Mouse (Mus musculus): ENCODE measurements around the gene Gpr146. TPM values are rescaled to one million over a fixed set of nuclear protein-coding genes. Genes with fewer than 3 reads are reported as not detected.

The Gpr146 gene
- polyA plus RNA-seq, 1 experiment from 2014 or later = 13.4 TPM

- no peak overlapping the region for H3K9ac ChIP-seq (ENCODE audit: low read depth, low read length)
- H3K4me3 ChIP-seq (ENCODE audit: low read depth, low read length) = no peak overlapping the region
- peaks cover 40% of the 10 kb centered on the region for H3K36me3 ChIP-seq (ENCODE audit: control insufficient read depth, insufficient read depth, low read length)
- no peak overlapping the region for H3K4me2 ChIP-seq
- ATAC-seq (replicated peaks; ENCODE audit: low FRiP score) (no peak), DNase-seq (ENCODE audit: low spot score) (no peak)
- H3K27me3 ChIP-seq (replicated peaks; ENCODE audit: control insufficient read depth, insufficient read depth, low read length) = no peaks in the 10 kb centered on the region
- no peaks in the 10 kb centered on the region for H3K9me3 ChIP-seq (ENCODE audit: control insufficient read depth, low read length)
- H3K27ac ChIP-seq (ENCODE audit: low read depth, low read length) = no peak overlapping the region
- no peaks in the 10 kb centered on the region for H3K4me1 ChIP-seq (replicated peaks; ENCODE audit: control insufficient read depth, insufficient read depth, low read length)
- 72% methylated on average over 3 of the region's 3 CpGs for WGBS
Observed at GRCm38 (mm10) chr5:139338403-139338802, 39.1 kb upstream of the Gpr146 start.

GRCm38 (mm10) chr5:139338891-139339290 lies 38.6 kb upstream of the Gpr146 start:
- no peak overlapping the region for H3K4me2 ChIP-seq
- H3K9ac ChIP-seq (ENCODE audit: low read depth, low read length) = no peak overlapping the region
- DNase-seq (ENCODE audit: low spot score) = no peak
- ATAC-seq (replicated peaks; ENCODE audit: low FRiP score) = no peak
- no peak overlapping the region for H3K27ac ChIP-seq (ENCODE audit: low read depth, low read length)
- no peaks in the 10 kb centered on the region for H3K9me3 ChIP-seq (ENCODE audit: control insufficient read depth, low read length)
- H3K4me1 ChIP-seq (replicated peaks; ENCODE audit: control insufficient read depth, insufficient read depth, low read length) = peaks cover 5% of the 10 kb centered on the region
- 81% methylated on average over 11 of the region's 11 CpGs for WGBS
- no peaks in the 10 kb centered on the region for H3K27me3 ChIP-seq (replicated peaks; ENCODE audit: control insufficient read depth, insufficient read depth, low read length)
- no peak overlapping the region for H3K4me3 ChIP-seq (ENCODE audit: low read depth, low read length)
- H3K36me3 ChIP-seq (ENCODE audit: control insufficient read depth, insufficient read depth, low read length) = peaks cover 40% of the 10 kb centered on the region

DNA sequence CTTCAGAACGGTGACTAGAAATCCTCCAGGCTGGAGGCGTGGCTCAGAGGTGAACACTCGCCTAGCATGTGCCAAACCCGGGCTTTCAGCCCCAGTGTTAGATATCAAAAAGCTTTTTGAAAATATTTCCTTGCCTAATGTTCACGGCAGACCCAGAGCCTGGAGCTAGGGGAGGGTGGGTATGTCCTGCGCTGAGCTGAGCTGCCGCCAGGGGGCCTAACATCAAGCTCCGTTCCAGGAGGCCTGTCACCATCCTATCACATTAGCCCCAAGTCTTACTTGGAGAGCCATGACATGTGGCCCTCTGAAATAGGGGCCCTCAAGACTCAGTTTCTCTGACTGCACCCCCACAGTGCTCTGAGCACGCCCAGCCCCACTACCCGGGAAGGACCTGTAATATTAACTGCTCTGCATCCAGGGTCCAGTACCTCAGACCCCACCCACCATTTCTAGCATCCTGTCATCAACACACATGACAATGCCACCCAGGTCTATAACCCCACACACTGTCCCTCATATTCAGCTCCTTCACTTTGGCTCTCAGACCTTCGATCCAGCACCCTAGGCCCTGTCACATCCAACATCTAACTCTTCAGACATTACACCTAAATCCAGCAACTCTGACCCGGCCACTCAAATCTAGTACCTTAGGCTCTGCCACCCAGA lies 33.3 kb upstream of the Gpr146 start:
- peak overlapping the region; percentile 40 for H3K27ac ChIP-seq (ENCODE audit: low read depth, low read length)

DNA sequence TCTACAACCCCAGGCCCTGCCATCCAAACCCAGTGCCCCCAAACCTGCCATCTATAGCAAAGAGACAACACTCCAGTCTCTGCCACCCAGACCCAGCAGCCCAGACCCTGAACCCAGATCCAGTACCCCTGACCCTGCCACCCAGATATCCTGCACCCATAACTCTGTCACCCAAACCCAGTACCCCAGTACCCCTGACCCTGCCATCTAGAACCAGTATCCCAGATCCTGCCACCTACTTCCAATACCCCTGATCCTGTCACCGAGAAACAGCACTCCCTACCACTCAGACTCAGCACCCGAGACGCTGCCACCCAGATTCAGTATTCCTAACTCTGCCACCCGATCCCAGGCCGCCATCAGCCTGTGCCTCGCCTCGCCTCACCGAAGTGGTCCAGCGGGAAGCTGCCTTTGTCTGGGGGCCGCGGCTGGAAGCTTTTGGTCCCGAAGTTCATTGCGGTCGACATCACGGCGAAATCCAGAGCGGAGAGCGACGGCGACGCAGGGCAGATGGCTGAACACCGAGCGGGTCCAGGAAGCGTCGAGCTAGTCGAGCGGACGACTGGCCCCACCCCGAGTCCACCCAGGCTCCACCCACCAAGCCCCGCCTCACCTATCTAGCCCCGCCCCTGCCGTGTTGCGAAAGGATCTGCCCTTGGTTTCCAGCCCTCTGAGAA lies 32.7 kb upstream of the Gpr146 start:
- peak overlapping the region; percentile 96 for H3K4me2 ChIP-seq
- ATAC-seq (replicated peaks; ENCODE audit: low FRiP score) (peak; percentile 90), DNase-seq (ENCODE audit: low spot score) (peak; percentile 99)
- WGBS = under 1% methylated on average over 33 of the region's 33 CpGs
- peak overlapping the region; percentile 40; the same call in 1 of the 2 replicates for H3K27ac ChIP-seq (ENCODE audit: low read depth, low read length)
- H3K9ac ChIP-seq (ENCODE audit: low read depth, low read length) = peak overlapping the region; percentile 78
- H3K27me3 ChIP-seq (replicated peaks; ENCODE audit: control insufficient read depth, insufficient read depth, low read length) = no peaks in the 10 kb centered on the region
- H3K36me3 ChIP-seq (ENCODE audit: control insufficient read depth, insufficient read depth, low read length) = peaks cover 13% of the 10 kb centered on the region
- peak overlapping the region; percentile 82 for H3K4me3 ChIP-seq (ENCODE audit: low read depth, low read length)
- peaks cover 15% of the 10 kb centered on the region for H3K4me1 ChIP-seq (replicated peaks; ENCODE audit: control insufficient read depth, insufficient read depth, low read length)
- H3K9me3 ChIP-seq (ENCODE audit: control insufficient read depth, low read length) = no peaks in the 10 kb centered on the region

More for the DNA sequence above, 33.3 kb upstream of the Gpr146 start:
- H3K27me3 ChIP-seq (replicated peaks; ENCODE audit: control insufficient read depth, insufficient read depth, low read length) = no peaks in the 10 kb centered on the region
- H3K4me1 ChIP-seq (replicated peaks; ENCODE audit: control insufficient read depth, insufficient read depth, low read length) = peaks cover 11% of the 10 kb centered on the region
- WGBS = 7% methylated on average over 12 of the region's 12 CpGs
- peak; percentile 81 for DNase-seq (ENCODE audit: low spot score)
- no peaks in the 10 kb centered on the region for H3K9me3 ChIP-seq (ENCODE audit: control insufficient read depth, low read length)
- peak overlapping the region; percentile 78 for H3K9ac ChIP-seq (ENCODE audit: low read depth, low read length)
- H3K4me2 ChIP-seq = peak overlapping the region; percentile 96
- peak; percentile 78 for ATAC-seq (replicated peaks; ENCODE audit: low FRiP score)
- peaks cover 20% of the 10 kb centered on the region for H3K36me3 ChIP-seq (ENCODE audit: control insufficient read depth, insufficient read depth, low read length)
- H3K4me3 ChIP-seq (ENCODE audit: low read depth, low read length) = peak overlapping the region; percentile 82

GRCm38 (mm10) chr5:139345364-139345714 lies 32.2 kb upstream of the Gpr146 start:
- peak; percentile 15 for ATAC-seq (replicated peaks; ENCODE audit: low FRiP score)

DNA sequence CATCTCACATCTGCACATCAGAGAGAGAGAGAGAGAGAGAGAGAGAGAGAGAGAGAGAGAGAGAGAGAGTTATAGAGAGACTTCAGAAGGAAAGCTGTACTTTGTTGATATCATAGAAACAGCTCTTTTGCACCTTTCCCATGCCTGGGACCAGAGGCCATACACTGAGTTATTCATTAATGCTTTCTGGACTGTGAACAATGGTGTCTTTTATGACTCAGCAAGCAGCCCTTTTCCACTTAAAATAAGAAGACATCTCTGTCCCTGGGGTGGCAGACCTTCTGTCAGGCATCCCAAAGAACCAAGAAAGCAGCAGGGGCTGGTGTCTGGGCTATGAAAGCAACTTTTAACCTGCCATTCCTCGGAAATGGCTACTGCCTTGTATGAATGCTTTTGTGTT lies 30.3 kb upstream of the Gpr146 start:
- H3K27ac ChIP-seq (ENCODE audit: low read depth, low read length) = no peak overlapping the region

More at GRCm38 (mm10) chr5:139345364-139345714, 32.2 kb upstream of the Gpr146 start:
- Histone ChIP-seq H3K36me3 (ENCODE audit: control insufficient read depth, insufficient read depth, low read length) (peaks cover 10% of the 10 kb centered on the region), H3K27ac (ENCODE audit: low read depth, low read length) (peak overlapping the region; percentile 39), H3K9ac (ENCODE audit: low read depth, low read length) (peak overlapping the region; percentile 39; the same call in 1 of the 2 replicates), H3K27me3 (replicated peaks; ENCODE audit: control insufficient read depth, insufficient read depth, low read length) (no peaks in the 10 kb centered on the region), H3K4me2 (peak overlapping the region; percentile 66), H3K4me1 (replicated peaks; ENCODE audit: control insufficient read depth, insufficient read depth, low read length) (peaks cover 15% of the 10 kb centered on the region), H3K9me3 (ENCODE audit: control insufficient read depth, low read length) (no peaks in the 10 kb centered on the region), H3K4me3 (ENCODE audit: low read depth, low read length) (peak overlapping the region; percentile 82)
- WGBS = 11% methylated on average over 5 of the region's 5 CpGs
- no peak for DNase-seq (ENCODE audit: low spot score)

GRCm38 (mm10) chr5:139349713-139350112 lies 27.8 kb upstream of the Gpr146 start:
- H3K27me3 ChIP-seq (replicated peaks; ENCODE audit: control insufficient read depth, insufficient read depth, low read length) = no peaks in the 10 kb centered on the region; the same call in 1 of the 2 replicates
- peak overlapping the region; percentile 34 for H3K4me2 ChIP-seq
- ATAC-seq (replicated peaks; ENCODE audit: low FRiP score) (peak; percentile 42), DNase-seq (ENCODE audit: low spot score) (no peak)
- no peak overlapping the region for H3K4me3 ChIP-seq (ENCODE audit: low read depth, low read length)
- H3K36me3 ChIP-seq (ENCODE audit: control insufficient read depth, insufficient read depth, low read length) = no peaks in the 10 kb centered on the region
- H3K9me3 ChIP-seq (ENCODE audit: control insufficient read depth, low read length) = no peaks in the 10 kb centered on the region
- H3K4me1 ChIP-seq (replicated peaks; ENCODE audit: control insufficient read depth, insufficient read depth, low read length) = peaks cover 18% of the 10 kb centered on the region
- H3K27ac ChIP-seq (ENCODE audit: low read depth, low read length) = no peak overlapping the region
- 61% methylated on average over 6 of the region's 6 CpGs for WGBS
- H3K9ac ChIP-seq (ENCODE audit: low read depth, low read length) = no peak overlapping the region

More for the DNA sequence above, 30.3 kb upstream of the Gpr146 start:
- DNase-seq (ENCODE audit: low spot score) (no peak), ATAC-seq (replicated peaks; ENCODE audit: low FRiP score) (no peak)
- Histone ChIP-seq H3K4me3 (ENCODE audit: low read depth, low read length) (no peak overlapping the region), H3K27me3 (replicated peaks; ENCODE audit: control insufficient read depth, insufficient read depth, low read length) (no peaks in the 10 kb centered on the region; the same call in 1 of the 2 replicates), H3K9me3 (ENCODE audit: control insufficient read depth, low read length) (no peaks in the 10 kb centered on the region), H3K4me2 (no peak overlapping the region), H3K9ac (ENCODE audit: low read depth, low read length) (no peak overlapping the region), H3K4me1 (replicated peaks; ENCODE audit: control insufficient read depth, insufficient read depth, low read length) (peaks cover 18% of the 10 kb centered on the region), H3K36me3 (ENCODE audit: control insufficient read depth, insufficient read depth, low read length) (peaks cover 4% of the 10 kb centered on the region)
- WGBS = 56% methylated on average over 1 of the region's 1 CpGs

DNA sequence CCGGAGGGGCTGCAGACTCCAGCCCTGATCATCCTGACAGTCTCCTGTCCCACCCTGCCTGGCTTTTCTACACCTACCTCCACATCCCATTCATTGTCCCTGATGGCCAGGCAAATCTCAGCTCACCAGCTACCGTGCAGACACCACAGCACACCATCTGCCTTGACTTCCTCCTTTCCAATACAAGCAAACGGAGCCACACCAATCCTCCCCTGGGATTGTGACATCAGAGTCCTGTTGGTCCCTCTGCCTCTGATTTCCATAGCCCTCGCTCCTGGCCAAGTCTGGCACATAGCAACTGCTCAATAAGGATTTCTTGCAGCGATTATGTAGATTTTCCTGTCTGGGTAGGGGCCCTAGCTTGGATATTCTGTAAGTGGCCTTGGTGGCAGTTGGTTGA lies 26.4 kb upstream of the Gpr146 start, which contains the start of gene Cox19:
Gene Cox19, minus strand, starts transcription at position 285 of the 400 bp plus-strand sequence.
- Histone ChIP-seq H3K4me1 (replicated peaks; ENCODE audit: control insufficient read depth, insufficient read depth, low read length) (peaks cover 14% of the 10 kb centered on the region), H3K27me3 (replicated peaks; ENCODE audit: control insufficient read depth, insufficient read depth, low read length) (no peaks in the 10 kb centered on the region; the same call in 1 of the 2 replicates), H3K4me2 (no peak within 1 kb of the TSS), H3K9me3 (ENCODE audit: control insufficient read depth, low read length) (no peaks in the 10 kb centered on the region), H3K27ac (ENCODE audit: low read depth, low read length) (no peak within 1 kb of the TSS), H3K9ac (ENCODE audit: low read depth, low read length) (no peak within 1 kb of the TSS), H3K4me3 (ENCODE audit: low read depth, low read length) (no peak within 1 kb of the TSS), H3K36me3 (ENCODE audit: control insufficient read depth, insufficient read depth, low read length) (no peaks in the 10 kb centered on the region)
- WGBS = 29% methylated on average over 5 of the region's 5 CpGs
- no peak for DNase-seq (ENCODE audit: low spot score)
- ATAC-seq (replicated peaks; ENCODE audit: low FRiP score) = no peak
